Mouse (Mus musculus) megakaryocyte, embryonic 14.5 days (primary cell): ENCODE results near the gene Gnai3.

ENCODE experiments used
- FLI1 ChIP-seq: IDR thresholded peaks from 2 replicates; pipeline ENCODE4 v1.6.1; 2012; ENCODE audit warnings: low read length, inconsistent platforms, mixed read lengths
- GATA1 ChIP-seq: IDR thresholded peaks from 3 replicates; pipeline ENCODE4 v1.6.1; 2012; ENCODE audit warnings: mixed read lengths, low read length, inconsistent platforms, borderline replicate concordance

- no peak for TF ChIP-seq GATA1
- TF ChIP-seq FLI1: no peak; the same call in 1 of the 2 replicates
These were observed 60.6 kb downstream of the Gnai3 start for GRCm38 (mm10) chr3:108085281-108085720.
